Mouse (Mus musculus): ENCODE measurements around the gene Bex4. TPM values are rescaled to one million over a fixed set of nuclear protein-coding genes. Genes with fewer than 3 reads are reported as not detected.
A peak's percentile ranks its signal among the peaks of the same experiment; 100 is the strongest.
"Not testable (repeated sequence)": the region's sequence is repeated elsewhere in the genome, so short reads cannot be mapped to it uniquely, and the experiment has no call there.

Gene Bex4
- polyA plus RNA-seq (2012; rRNA removed): 10.8 and 12.0 TPM in 2 replicates

- 52% methylated on average over 22 of the region's 64 CpGs for WGBS
- not testable (repeated sequence) for DNase-seq; H3K4me1 ChIP-seq (ENCODE audit: control insufficient read depth, insufficient read depth, low read length)
- peak within 1 kb of the TSS; percentile 24 for H3K4me3 ChIP-seq (replicated peaks; ENCODE audit: extremely low read depth, low read depth, low read length)
These were observed at the start of gene Bex4 for GRCm38 (mm10) chrX:136138827-136139639. Gene Bex4, plus strand, starts transcription at chrX:136138996.

DNA sequence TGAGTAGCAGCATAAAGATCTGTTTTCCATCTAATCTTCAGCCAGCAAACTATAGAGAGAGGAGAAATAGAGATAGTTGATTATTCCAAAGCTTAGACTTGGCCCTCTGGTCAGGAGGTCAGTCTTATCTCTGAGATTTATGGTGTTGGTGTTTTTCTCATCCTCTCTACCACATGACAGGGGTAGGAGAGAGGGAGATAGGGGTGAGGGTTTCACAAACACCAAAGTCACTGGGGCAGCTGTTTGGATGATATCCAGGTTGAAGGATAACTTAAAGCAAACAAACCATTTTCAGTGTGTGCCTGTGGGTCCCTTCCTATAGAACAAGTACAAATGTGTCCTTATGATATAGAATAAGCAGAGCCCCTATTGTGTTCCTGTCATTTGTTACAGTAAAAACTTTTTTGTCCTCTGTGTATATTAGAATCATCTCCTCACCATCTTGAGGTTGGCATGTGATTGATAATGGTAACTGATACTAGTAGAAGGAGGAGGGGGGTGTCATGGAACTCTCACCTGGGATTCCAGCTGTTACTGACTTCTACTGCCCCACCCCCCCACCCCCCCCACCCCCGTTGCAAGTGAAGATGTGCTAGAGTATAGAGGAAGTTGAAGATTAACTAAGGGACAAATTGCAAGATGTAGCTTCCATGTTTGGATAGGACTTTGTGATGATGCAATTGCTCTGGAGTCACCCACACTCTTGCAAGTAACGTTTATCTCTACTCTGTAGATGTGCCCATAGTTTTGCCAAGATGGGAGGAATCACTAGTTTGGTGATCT is 46.1 kb upstream of the Bex4 start:
- Histone ChIP-seq H3K4me1 (ENCODE audit: control insufficient read depth, insufficient read depth, low read length) (no peaks in the 10 kb centered on the region), H3K4me3 (replicated peaks; ENCODE audit: extremely low read depth, low read depth, low read length) (no peak overlapping the region)
- DNase-seq: no peak
- WGBS: 8% methylated on average over 2 of the region's 2 CpGs
- TF ChIP-seq POLR2A (IDR thresholded peaks at IDR 0.05; ENCODE audit: borderline replicate concordance, extremely low read depth, low read depth, low read length): no peak
- TF ChIP-seq CTCF (IDR thresholded peaks at IDR 0.05; ENCODE audit: insufficient read depth, low read length): no peak

DNA sequence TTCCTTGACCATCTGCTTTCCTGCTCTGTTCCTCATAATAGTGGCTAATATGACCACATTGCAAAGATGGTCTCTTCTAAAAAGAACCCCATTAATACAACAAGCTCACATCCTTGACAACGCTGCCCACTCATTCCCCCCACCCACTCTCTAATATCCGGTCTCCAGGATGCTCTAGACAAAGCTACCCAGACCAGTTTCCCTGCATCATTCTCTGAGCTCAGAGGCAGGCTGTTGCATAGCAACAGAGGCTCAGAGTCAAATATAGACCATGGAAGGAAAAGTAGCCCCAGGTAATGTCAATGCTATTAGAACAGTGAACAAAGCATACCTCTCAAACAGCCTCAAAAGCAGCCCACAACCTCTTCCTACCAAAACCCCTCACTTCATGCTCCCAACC is 44.4 kb upstream of the Bex4 start:
- TF ChIP-seq CTCF (IDR thresholded peaks at IDR 0.05; ENCODE audit: insufficient read depth, low read length): no peak
- no peak for TF ChIP-seq POLR2A (IDR thresholded peaks at IDR 0.05; ENCODE audit: borderline replicate concordance, extremely low read depth, low read depth, low read length)
- no peaks in the 10 kb centered on the region for H3K4me1 ChIP-seq (ENCODE audit: control insufficient read depth, insufficient read depth, low read length)
- H3K4me3 ChIP-seq (replicated peaks; ENCODE audit: extremely low read depth, low read depth, low read length): no peak overlapping the region
- no peak for DNase-seq
- WGBS: 47% methylated on average over 2 of the region's 2 CpGs

DNA sequence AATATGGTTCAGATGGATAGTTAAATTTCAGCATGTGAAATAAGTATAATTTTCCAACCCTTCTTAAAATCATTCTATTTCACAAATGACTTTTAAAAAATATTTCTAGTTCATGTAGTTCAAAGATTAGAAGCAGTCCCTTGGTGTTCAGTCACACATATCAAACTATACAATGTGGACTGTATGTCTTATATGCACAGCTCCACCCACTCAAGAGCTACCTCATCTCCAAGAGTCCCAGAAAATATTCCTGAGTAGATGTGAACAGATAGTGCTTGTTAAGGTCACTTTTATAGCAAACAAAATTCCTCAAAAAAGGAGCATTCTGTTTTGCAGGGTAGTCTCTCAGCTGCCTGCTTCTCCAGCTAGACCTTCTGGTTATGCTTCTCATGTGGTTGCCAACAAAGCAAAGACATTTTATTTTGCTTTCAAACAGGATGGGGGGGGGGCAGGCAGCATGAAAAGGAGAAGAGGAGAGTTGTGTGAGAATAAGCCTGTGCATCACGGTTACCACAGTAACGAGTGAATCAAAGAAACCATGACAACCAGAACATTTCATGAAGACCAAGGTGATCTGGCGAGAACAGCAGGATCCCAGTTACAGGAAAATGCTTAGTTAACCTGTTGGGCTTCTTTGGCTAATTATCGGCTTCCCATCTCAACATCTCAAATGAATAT is 34.6 kb upstream of the Bex4 start:
- no peak for DNase-seq
- 63% methylated on average over 4 of the region's 4 CpGs for WGBS
- TF ChIP-seq CTCF (IDR thresholded peaks at IDR 0.05; ENCODE audit: insufficient read depth, low read length) (no peak), POLR2A (IDR thresholded peaks at IDR 0.05; ENCODE audit: borderline replicate concordance, extremely low read depth, low read depth, low read length) (no peak)
- Histone ChIP-seq H3K4me1 (ENCODE audit: control insufficient read depth, insufficient read depth, low read length) (no peaks in the 10 kb centered on the region), H3K4me3 (replicated peaks; ENCODE audit: extremely low read depth, low read depth, low read length) (no peak overlapping the region)

- WGBS: 69% methylated on average over 3 of the region's 3 CpGs
- H3K4me1 ChIP-seq (ENCODE audit: control insufficient read depth, insufficient read depth, low read length): no peaks in the 10 kb centered on the region
- no peak overlapping the region for H3K4me3 ChIP-seq (replicated peaks; ENCODE audit: extremely low read depth, low read depth, low read length)
- DNase-seq: no peak
- TF ChIP-seq POLR2A (IDR thresholded peaks at IDR 0.05; ENCODE audit: borderline replicate concordance, extremely low read depth, low read depth, low read length): no peak
- TF ChIP-seq CTCF (IDR thresholded peaks at IDR 0.05; ENCODE audit: insufficient read depth, low read length): no peak
These were observed 34.1 kb upstream of the Bex4 start for GRCm38 (mm10) chrX:136104724-136105088.

GRCm38 (mm10) chrX:136107942-136108341 is 30.9 kb upstream of the Bex4 start:
- DNase-seq: peak; percentile 26
- WGBS: 47% methylated on average over 6 of the region's 6 CpGs

GRCm38 (mm10) chrX:136115015-136115414 is 23.8 kb upstream of the Bex4 start:
- H3K4me3 ChIP-seq (replicated peaks; ENCODE audit: extremely low read depth, low read depth, low read length): no peak overlapping the region

More at GRCm38 (mm10) chrX:136107942-136108341, 30.9 kb upstream of the Bex4 start:
- TF ChIP-seq CTCF (IDR thresholded peaks at IDR 0.05; ENCODE audit: insufficient read depth, low read length): peak; percentile 28; the same call in 1 of the 2 replicates
- TF ChIP-seq POLR2A (IDR thresholded peaks at IDR 0.05; ENCODE audit: borderline replicate concordance, extremely low read depth, low read depth, low read length): no peak
- Histone ChIP-seq H3K4me3 (replicated peaks; ENCODE audit: extremely low read depth, low read depth, low read length) (no peak overlapping the region), H3K4me1 (ENCODE audit: control insufficient read depth, insufficient read depth, low read length) (no peaks in the 10 kb centered on the region)

GRCm38 (mm10) chrX:136115419-136115961 is 23.3 kb upstream of the Bex4 start:
- no peak for TF ChIP-seq POLR2A (IDR thresholded peaks at IDR 0.05; ENCODE audit: borderline replicate concordance, extremely low read depth, low read depth, low read length)
- TF ChIP-seq CTCF (IDR thresholded peaks at IDR 0.05; ENCODE audit: insufficient read depth, low read length): no peak
- no peak for DNase-seq
- WGBS: 37% methylated on average over 23 of the region's 23 CpGs
- Histone ChIP-seq H3K4me3 (replicated peaks; ENCODE audit: extremely low read depth, low read depth, low read length) (no peak overlapping the region), H3K4me1 (ENCODE audit: control insufficient read depth, insufficient read depth, low read length) (no peaks in the 10 kb centered on the region)

More at GRCm38 (mm10) chrX:136115015-136115414, 23.8 kb upstream of the Bex4 start:
- no peak for DNase-seq
- H3K4me1 ChIP-seq (ENCODE audit: control insufficient read depth, insufficient read depth, low read length): no peaks in the 10 kb centered on the region
- no peak for TF ChIP-seq POLR2A (IDR thresholded peaks at IDR 0.05; ENCODE audit: borderline replicate concordance, extremely low read depth, low read depth, low read length)
- TF ChIP-seq CTCF (IDR thresholded peaks at IDR 0.05; ENCODE audit: insufficient read depth, low read length): no peak
- 29% methylated on average over 4 of the region's 4 CpGs for WGBS

GRCm38 (mm10) chrX:136127038-136127743 is 11.6 kb upstream of the Bex4 start:
- TF ChIP-seq POLR2A (IDR thresholded peaks at IDR 0.05; ENCODE audit: borderline replicate concordance, extremely low read depth, low read depth, low read length): no peak
- TF ChIP-seq CTCF (IDR thresholded peaks at IDR 0.05; ENCODE audit: insufficient read depth, low read length): no peak
- DNase-seq: no peak
- Histone ChIP-seq H3K4me1 (ENCODE audit: control insufficient read depth, insufficient read depth, low read length) (no peaks in the 10 kb centered on the region), H3K4me3 (replicated peaks; ENCODE audit: extremely low read depth, low read depth, low read length) (no peak overlapping the region)
- WGBS: 59% methylated on average over 8 of the region's 8 CpGs
